Mouse (Mus musculus) gastrocnemius, postnatal 36 days (tissue): ENCODE measurements at regions not wholly inside any gene's neighbourhood (a gene's known extent, or its start where the extent isn't known, plus 50 kb on each side); places are given as distances from the start of the nearest gene placed in this dataset.

Experiments
- DNase-seq, 2 experiments: peaks; one replicate each; pipeline ENCODE4 v3.0.0; 2022
- intact Hi-C: fragments of 180-260 bp; cut with DNase I; formaldehyde crosslinking; loops from one replicate; pipeline ENCODE4 v1.15.1; 2025

DNA sequence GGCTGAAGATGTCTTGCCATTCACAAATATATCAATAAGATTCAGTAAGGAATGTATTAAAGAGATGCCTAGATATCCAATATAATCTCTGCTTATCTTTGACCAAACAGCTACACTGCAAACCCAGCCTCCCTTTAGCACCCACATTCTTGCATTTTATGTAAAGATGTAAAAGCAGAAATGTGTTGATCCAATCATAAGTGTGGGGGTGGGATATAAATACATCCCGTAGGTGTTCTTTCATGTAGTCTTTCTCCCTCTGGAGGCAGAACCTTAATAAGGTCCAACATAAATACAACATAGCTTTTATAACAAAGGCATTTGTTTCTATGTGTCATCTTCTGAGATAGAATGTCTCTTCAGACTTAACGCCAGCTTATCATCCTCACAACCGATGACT is 637.1 kb upstream of the Flrt2 start:
- no peak for DNase-seq
- intact Hi-C loops = no loop called here

DNA sequence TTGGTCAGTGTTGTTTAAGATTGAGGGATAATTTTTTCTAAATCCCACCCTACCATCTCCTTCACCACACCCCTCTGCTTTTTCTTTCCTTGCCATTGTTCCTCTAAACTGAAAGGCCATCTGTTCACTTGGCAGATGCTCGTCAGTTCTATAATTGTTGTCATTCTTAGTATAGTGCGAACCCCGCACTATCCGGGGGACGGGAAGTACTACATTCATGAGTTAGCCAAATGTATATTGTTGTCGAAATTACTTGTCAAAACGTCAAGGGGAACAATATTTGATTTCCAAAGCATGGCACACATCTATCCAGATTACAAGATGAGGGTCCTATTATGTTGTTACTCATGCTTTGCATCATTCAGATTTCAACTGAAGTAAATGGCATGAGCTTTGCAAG is 635.1 kb upstream of the Flrt2 start:
- intact Hi-C loops = no loop called here
- DNase-seq = no peak

DNA sequence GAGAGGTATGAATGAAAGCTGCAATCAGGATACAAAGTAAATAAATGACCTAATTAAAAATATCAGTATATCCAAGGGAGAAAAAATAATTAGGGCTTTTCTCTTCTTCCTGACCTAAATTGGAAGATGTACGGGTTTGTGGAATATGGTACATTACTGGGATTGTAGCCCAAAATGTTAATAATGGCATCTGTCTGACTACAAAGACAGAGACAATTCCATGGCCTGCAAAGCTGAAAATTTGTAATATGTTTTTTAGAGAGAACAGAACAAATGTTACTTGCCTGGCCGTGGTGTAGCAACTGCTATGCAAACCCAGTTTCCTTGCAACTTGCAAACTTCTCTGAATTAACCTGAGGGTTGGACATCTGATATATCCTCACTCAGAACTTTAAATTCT is 632.6 kb upstream of the Flrt2 start:
- intact Hi-C loops = no loop called here
- no peak for DNase-seq

DNA sequence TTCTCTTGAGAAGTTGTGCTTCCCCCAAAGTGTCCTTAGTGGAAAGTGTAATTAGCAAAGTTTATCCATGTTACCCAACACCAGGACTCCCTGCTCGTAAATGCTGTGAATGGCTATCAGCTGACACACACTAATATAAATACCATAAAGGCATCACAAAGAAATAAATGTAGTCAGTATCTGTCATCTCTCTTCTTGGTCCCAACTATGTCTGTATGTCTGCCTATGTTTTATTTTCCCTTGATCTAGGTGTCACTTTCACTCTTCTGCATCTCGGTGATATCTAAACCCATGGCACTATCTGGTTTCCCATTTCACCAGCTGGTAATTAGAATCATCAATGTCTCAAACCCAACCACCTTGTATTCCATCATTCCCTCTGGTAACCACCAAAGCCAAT is 619.7 kb upstream of the Flrt2 start:
- intact Hi-C loops = no loop called here
- no peak for DNase-seq

DNA sequence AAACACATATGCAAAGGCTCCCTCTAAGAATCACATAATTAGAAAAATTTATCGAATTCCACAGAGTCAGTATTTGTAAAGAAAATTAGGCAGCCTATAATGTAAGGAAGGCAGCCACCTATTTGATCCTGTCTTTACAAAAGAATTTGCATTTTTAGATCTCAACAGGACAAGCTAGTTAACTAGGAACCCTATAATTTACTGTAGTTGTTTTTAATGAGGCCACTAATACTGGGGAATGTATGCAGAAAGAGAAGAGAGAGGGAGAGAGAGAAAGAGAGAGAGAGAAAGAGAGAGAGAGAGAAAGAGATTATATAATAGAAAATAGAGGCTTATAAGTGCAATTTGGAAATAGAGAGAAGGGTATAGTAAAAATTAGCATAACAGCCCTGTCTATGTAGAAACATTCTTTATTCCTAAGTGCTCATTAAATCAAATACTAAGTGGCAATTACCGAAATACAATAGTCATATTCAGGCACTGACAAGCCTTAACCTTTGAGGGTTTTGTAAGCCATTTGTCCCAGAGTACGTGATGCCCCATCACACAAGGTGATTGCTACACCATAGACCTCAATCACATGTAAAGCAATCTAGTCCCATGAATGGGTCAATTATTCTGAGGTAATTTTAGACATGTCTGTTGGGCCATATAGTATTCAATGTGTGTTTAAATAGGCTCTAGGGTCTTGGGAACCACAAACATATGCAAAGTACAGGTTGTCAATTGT is 572.6 kb upstream of the Flrt2 start:
- intact Hi-C loops = no loop called here
- DNase-seq = no peak

DNA sequence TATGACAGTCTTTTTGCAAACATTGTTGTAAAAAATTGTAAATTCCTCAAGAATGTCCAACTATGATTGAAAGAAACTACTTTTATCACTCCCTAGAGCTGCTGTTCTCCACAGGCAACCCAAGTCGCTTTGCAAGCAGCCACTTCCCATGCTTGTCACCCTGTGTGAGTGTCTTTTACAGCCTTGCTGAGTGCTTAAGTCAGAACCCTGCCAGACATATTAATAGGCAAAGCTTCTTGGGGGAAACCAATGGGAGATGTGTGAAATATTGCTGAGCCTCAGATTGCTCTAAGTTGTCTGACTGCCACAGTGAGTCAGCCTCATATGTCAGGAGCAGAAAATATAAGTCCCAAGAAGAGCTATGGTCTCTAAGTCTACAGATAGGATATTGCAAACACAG is 559.2 kb upstream of the Flrt2 start:
- intact Hi-C loops = no loop called here
- no peak for DNase-seq

DNA sequence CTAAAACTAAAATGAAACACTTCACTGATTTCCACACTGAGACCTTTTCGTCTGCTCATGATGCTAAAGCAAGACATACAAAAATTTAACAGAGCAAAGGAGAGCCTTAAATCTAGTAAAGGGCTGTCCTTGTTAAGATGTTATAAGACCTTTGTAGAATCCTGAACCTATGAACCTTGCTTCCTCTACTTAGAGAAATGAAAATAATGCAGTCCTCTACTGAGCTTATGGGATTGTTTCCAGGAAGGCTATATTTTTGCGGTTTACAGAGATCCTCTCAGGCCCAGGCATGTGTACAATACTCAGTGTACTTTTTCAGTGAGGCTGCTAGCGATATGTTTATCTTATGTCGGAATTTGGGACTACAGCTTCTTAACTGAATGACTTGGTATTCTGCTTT is 558.5 kb upstream of the Flrt2 start:
- intact Hi-C loops = no loop called here
- DNase-seq = no peak

DNA sequence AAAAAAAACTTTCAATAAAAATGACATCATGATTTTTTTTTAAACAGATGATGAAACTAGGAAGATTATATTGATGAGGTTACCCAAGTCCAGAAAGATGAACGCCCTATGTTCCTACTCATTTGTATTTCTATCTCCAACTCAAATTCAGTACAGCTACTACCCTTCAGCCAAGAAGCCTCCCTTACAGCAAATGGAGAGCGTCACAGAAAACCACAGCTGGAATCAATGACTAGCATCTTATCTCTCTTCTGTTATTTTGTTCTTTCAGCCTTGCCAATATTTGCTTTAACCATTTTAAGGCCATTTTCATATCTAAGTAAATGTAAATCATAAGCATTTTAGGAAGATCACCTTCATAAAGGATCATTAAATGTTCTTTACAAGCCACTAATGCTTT is 553.9 kb upstream of the Flrt2 start:
- DNase-seq = no peak
- intact Hi-C loops = no loop called here

DNA sequence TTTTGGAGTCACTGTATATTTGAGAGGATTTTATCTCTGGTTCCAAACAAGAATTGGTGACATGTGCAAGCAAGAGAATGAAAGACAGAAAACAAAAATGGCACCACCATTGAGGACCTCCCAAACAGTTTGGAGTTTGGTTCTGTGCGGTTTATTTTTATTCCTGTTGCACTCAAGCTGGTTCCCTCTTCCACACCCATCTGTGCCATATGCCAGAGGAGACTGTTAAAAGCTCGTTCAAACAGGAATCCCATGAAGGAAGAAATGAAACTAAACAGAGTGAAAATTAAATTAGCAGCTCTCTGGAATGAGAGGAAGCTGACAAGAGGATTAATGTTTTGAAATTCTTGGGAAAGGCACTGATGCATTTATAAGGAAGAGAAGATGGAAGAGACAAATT is 521.0 kb upstream of the Flrt2 start:
- intact Hi-C loops = no loop called here
- DNase-seq = no peak

DNA sequence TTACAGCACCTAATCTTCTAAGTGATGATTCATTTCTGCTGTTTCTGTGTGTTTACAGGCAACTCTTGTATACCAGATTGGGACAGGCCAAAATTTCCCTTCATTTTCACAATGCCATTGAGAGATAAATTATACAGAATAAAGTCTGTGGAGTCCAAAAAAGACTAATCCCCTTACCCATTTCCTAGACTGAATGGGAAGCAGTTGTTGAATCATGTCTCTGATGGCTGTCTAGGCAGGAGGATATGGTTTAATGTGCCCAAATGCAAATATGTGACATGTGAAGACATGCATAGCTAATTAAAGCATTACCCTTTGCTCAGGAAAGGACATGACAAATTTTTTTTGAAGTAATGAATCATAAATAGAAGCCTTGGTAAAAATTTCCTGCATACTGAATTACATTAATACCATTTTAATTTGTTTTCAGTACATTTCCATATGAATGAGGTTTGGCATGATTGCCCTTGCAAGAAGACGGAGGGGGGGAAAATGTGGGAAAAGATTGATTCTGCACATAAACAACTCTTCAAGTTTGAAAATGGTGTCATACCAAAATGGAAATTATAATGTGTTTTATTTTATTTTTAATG is 518.1 kb upstream of the Flrt2 start:
- no peak for DNase-seq
- intact Hi-C loops = no loop called here

DNA sequence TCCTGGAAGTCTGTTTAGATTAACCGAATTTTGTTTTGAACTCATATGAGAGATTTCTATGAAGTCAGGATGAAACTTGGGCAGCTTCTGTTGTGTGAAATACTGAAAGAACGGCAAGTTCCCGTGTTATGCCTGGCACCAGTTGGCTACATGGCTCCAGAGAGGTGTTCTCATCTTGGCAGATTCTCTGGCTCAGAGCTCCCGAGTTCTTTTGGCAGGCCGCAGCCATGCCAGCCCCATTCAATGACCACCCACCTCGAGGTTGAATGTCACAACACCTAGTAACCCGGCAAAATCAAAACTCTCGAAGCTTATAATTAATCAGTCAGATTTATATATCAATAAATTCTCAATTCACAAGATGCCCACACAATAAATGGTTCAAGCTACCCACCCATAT is 489.5 kb upstream of the Flrt2 start:
- intact Hi-C loops = no loop called here
- no peak for DNase-seq

DNA sequence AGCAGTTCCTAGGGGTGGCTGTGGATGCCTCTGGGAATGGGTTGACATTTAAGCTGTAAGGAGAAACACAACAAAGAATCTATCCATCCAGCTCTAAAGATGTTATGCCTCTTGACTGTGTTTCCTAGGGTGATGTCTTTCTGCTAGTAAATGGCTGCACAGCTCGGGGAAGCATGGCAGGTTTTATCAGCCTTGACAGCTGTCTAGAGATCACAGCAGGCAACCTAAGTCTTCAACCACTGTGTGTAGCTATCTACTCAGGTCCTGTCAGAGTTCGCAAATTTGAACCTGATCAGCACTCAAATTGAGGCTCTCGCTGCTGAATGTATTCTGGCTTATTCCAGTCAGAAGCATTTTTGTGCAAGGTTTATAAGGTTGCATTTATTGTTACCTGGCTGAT is 486.9 kb upstream of the Flrt2 start:
- intact Hi-C loops = no loop called here
- no peak for DNase-seq

DNA sequence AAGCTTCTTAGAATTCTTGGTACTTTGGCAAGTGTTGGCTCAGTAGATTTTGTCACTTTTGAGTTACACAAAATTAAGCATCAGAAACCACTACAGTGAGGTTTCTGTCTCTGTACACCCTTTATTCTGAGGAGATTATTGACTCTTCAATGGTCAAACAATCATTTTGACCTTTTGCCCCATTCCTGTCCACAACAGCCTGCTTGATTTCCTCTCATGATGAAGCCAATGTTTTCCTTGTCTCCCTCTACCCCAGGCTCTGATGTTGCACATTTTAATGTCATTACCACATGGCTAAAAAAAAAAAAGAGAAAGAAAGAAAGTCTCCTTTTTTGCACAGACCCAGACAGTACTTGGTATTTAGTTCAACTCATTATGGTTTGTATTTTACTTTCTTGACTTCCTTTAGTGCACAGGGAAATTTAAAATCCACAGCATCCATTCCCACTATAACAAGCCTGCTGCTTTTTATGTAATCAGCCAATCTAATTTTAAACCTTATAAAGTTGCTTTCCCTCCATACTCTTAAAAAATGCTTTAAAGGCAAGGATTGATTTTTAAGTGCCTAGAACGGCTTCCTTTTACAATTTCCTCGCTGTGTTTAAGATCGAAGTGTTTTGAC is 452.8 kb upstream of the Flrt2 start:
- intact Hi-C loops = no loop called here
- DNase-seq = no peak

DNA sequence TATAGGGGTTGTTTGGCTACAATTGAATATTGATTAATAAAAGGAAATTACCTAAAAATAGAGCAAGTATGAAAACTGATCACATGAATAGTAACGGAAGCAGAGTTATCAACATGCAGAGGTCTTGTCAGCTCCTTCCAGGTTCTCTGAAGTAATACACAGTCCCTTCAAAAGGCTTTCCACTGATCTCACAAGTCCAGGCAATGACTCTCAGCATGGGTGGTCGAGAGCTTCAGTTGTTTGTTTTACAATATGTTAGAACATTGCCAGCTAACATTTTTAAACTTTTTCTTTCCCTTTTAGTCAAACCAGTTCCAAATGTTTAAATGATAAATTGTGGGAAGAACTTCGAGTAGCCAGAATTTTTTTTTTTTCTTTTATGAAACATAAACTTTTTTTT is 424.8 kb upstream of the Flrt2 start:
- DNase-seq = no peak
- intact Hi-C loops = no loop called here

DNA sequence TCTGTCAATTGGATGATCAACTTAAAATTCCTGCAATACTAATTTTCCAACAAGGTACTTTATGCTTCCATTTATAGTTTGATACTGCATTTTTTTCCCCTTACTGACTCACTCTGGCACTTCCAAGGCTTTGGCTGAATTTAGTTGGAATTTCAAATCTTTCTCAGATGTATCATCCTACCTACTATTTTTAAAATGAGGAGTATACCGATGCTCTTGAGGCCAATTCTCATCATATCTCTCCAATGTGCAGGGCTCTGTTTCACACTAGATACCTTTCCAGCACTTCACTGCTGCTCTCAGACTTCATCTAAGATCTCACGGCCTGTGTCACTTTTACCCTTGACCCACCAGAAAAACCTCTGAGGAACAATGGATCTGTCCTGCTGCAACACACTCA is 386.6 kb upstream of the Flrt2 start:
- intact Hi-C loops = no loop called here
- no peak for DNase-seq

DNA sequence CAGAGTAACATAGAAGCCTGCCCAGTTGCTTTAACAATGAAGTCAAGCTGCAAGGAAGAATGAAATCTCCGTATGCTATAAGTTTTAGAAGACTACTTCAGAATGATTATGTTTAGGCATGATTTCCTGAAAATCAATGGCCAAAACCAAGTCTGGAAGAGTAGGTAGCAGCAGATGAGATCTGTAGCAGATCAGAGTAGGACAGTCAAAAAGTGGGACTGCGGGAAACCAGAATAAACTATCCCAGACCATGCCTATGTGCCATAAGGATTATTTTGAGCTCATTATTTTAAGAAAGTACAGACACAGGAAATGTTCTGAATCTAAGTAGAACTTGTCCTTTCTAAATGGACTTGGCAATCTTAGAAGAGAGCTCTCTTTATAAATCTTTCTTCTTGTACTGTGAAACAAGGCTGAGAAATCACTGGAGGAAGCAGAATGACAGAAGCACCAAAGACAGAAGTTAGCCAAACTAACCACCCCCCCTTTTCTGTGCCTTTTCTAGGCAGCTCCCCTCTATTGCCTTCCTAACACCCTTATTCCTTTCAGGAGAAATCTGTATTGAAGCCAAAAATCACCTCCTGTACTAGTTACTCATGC is 376.8 kb upstream of the Flrt2 start:
- intact Hi-C loops = no loop called here
- no peak for DNase-seq

DNA sequence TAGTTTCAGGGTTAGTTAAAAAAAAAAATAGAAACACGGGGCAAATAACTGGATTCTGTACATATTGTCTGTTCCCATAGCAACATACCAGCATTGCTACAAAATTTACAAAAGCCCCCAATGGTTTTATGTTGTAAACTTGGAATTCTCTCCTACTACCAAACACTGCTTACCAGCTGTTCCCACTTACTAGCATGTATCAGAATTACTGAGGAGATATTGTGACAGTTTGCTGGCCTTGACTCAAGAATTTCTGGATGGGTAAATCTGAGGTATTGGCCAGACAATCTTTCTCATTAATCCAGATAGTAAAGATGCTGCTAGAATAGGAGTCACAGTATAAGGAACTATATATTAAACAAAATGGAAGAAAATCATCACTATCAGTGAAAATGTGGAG is 375.2 kb upstream of the Flrt2 start:
- DNase-seq = no peak
- intact Hi-C loops = no loop called here

DNA sequence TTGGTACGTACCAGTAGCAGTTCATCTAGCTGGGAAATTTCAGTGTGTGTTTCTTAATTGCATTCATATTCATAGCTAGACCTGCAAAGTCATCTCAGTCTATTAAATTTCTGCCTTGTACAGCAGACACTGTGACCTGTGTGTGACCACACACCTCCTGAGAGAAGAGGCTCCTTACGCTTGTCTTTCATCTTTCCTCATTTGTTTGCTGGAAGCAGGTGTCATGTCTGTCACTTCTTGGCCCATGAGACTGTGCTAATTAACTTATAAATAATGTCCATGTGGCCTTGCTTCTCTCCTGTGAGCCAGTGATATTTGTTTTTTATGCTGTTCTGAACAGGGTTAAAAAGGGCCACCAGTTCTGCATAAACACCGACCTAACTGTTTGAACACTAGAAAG is 370.3 kb upstream of the Flrt2 start:
- intact Hi-C loops = no loop called here

DNA sequence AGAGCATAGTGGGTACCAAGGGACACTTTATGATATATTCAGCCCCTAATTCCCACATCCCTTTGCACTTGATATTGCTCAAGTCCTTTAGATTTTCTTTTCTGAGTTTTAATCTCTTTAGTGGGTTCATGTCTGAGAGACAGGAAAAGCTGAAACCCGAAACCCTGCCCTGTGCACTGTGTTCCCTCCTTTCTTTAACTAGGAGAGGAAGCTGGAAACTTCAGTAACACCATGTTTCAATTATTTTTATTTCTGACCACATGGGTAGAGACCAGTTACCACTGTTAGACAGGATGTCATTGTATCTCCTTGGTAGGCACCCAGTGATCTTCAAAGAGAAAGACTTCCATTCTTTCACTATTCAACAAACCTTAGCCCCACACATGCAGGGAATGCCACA is 362.4 kb upstream of the Flrt2 start:
- intact Hi-C loops = no loop called here
- no peak for DNase-seq

More for the DNA sequence above, 370.3 kb upstream of the Flrt2 start:
- DNase-seq = no peak

DNA sequence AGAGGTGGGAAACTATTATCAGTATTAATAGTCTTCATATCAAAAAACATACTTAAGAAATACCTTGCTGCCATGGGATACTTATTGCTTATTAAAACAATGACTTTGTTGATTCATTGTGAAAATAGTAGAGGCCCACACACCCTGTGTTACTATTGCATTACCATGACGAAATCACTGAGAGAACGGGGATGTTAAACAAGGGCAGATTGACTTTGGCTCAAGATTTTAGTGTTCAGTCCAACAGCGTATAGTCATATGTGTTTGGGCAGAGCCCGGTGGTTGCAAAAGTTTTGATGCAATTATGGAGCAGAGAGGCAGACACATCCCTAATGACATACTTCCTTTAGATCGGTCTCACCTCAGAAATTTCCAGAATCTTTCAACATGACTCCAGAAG is 344.2 kb upstream of the Flrt2 start:
- intact Hi-C loops = no loop called here

DNA sequence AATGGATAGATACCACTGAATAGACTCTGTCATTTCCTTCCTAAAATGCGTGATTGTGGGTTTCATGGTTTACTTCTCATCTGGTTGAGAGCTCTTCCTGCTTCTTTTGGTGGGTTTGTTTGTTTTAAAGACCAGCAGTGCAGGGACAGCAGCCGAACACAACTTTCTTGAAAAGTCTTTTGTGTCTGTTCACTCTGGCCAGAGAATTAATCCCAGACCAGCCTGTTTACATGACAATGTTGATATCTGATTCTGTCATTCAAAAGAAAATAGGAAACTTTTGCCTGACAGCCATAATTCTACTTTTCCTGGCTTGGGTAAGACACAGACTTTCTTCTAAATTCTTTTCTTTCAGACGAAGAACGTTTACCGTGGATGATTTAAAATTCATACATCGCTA is 336.9 kb upstream of the Flrt2 start:
- no peak for DNase-seq
- intact Hi-C loops = no loop called here

More for the DNA sequence above, 344.2 kb upstream of the Flrt2 start:
- DNase-seq = no peak
